In the genomic region with DNA sequence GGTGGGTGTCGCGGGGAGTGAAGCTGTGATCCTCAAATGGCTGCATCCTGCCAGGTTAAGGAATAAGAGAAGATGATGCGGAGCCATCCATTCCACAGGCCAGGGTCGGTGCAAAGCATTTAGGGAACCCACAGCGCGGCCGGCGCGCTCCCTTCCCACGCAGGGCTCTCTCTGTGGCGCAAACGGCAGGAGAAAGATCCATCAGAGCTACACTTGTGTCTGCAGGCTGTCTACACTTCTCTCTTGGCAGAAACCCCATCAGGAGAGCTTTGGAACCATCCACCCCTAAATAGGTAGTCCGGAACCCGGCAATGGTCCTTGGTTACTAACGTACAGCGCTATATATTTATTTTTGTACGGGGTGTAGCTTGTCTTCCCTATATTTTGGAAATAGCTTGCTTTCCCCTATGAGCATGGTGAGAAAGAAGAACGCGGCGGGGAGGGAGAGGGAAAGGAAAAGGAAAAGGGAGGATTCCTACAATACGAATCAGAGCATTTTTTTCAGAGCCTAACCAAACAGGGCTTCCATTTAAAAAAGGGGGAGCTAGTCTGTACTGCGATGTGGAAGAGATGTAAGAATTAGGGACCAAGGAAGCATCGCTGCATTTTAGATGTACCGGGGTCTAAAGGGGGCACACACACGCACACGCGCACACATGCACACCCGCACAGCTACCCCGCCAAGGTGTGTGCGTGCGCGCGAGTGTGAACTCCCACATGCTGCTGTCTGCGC, we compare ENCODE assay signal across 8 mouse cellular contexts. TPM values are rescaled to one million over a fixed set of nuclear protein-coding genes. Genes with fewer than 3 reads are reported as not detected.
DNase-seq lines count a peak whose midpoint lies in the region; ATAC-seq and TF ChIP-seq lines count a peak whose summit lies in the region.

No protein-coding gene starts in this region.

- peak; percentile 89 for DNase-seq in heart, adult 11 months
- DNase-seq in heart, postnatal 4 days: no peak
- DNase-seq in testis, postnatal 14 days (ENCODE audit: low spot score): no peak
- no peak for DNase-seq in c-Kit-positive CD71-positive TER-119-positive erythroid progenitor cells, embryonic 14.5 days (ENCODE audit: low spot score)
- DNase-seq in thymus, postnatal 4 days: no peak

- no peak; the same call in 1 of the 2 replicates for ATAC-seq in intestine, embryonic 16.5 days
- ATAC-seq in neural tube, embryonic 12.5 days (ENCODE audit: low FRiP score, low read depth): peak; percentile 23

- peak overlapping the region; percentile 54; the same call in 1 of the 2 replicates for H3K9ac ChIP-seq in intestine, embryonic 16.5 days (ENCODE audit: low read depth, low read length)
- H3K9ac ChIP-seq in neural tube, embryonic 12.5 days: peak overlapping the region; percentile 92

- no peaks in the 10 kb centered on the region for H3K36me3 ChIP-seq in testis, adult 2 months (ENCODE audit: control insufficient read depth, insufficient read depth, low read length)
- no peaks in the 10 kb centered on the region for H3K36me3 ChIP-seq in intestine, embryonic 16.5 days (ENCODE audit: control insufficient read depth, insufficient read depth, low read length)
- H3K36me3 ChIP-seq in neural tube, embryonic 12.5 days: no peaks in the 10 kb centered on the region

- no peak for TF ChIP-seq POLR2A in testis, adult 2 months (IDR thresholded peaks at IDR 0.05; ENCODE audit: control insufficient read depth, low read depth, low read length)

- peaks cover 16% of the 10 kb centered on the region for H3K4me1 ChIP-seq in testis, adult 2 months (ENCODE audit: control insufficient read depth, insufficient read depth, low read length)
- H3K4me1 ChIP-seq in intestine, embryonic 16.5 days (ENCODE audit: control insufficient read depth, insufficient read depth, low read length): peaks cover 10% of the 10 kb centered on the region
- peaks cover 21% of the 10 kb centered on the region for H3K4me1 ChIP-seq in neural tube, embryonic 12.5 days

- WGBS in intestine, embryonic 16.5 days: under 1% methylated on average over 34 of the region's 34 CpGs
- WGBS in neural tube, embryonic 12.5 days: under 1% methylated on average over 34 of the region's 34 CpGs

- no peak overlapping the region for H3K27ac ChIP-seq in testis, adult 2 months (ENCODE audit: control insufficient read depth, insufficient read depth, low read depth, low read length)
- no peak overlapping the region for H3K27ac ChIP-seq in intestine, embryonic 16.5 days (ENCODE audit: low read length)
- peak overlapping the region; percentile 82 for H3K27ac ChIP-seq in neural tube, embryonic 12.5 days

- no peaks in the 10 kb centered on the region for H3K9me3 ChIP-seq in intestine, embryonic 16.5 days (ENCODE audit: control insufficient read depth, low read length)
- no peaks in the 10 kb centered on the region for H3K9me3 ChIP-seq in neural tube, embryonic 12.5 days

- no peaks in the 10 kb centered on the region for H3K27me3 ChIP-seq in testis, adult 2 months (ENCODE audit: control insufficient read depth, insufficient read depth, low read length)
- peaks cover 47% of the 10 kb centered on the region for H3K27me3 ChIP-seq in intestine, embryonic 16.5 days (replicated peaks; ENCODE audit: control insufficient read depth, insufficient read depth, low read length)
- peaks cover 8% of the 10 kb centered on the region for H3K27me3 ChIP-seq in neural tube, embryonic 12.5 days (replicated peaks)

- peak overlapping the region; percentile 66 for H3K4me3 ChIP-seq in testis, adult 2 months (ENCODE audit: control insufficient read depth, low read depth, low read length)
- H3K4me3 ChIP-seq in intestine, embryonic 16.5 days (ENCODE audit: low read length): peak overlapping the region; percentile 50
- peak overlapping the region; percentile 77 for H3K4me3 ChIP-seq in neural tube, embryonic 12.5 days

- TF ChIP-seq CTCF in testis, adult 2 months (IDR thresholded peaks at IDR 0.05; ENCODE audit: control insufficient read depth, insufficient read depth, insufficient replicate concordance, low read depth, low read length): no peak

- H3K4me2 ChIP-seq in intestine, embryonic 16.5 days (ENCODE audit: low read depth, low read length): peak overlapping the region; percentile 98
- H3K4me2 ChIP-seq in neural tube, embryonic 12.5 days (replicated peaks): peak overlapping the region; percentile 93

RNA-seq across cellular contexts. Expression of a gene that starts 0.7 kb away (rescaled TPM):
- 1 to 10 TPM; 1.9 to 2.0 TPM for total RNA-seq in heart, postnatal 4 days (2021)
- polyA plus RNA-seq in testis, adult 2 months (2012; rRNA removed): 1.5 and 2.0 TPM in 2 replicates
- 0.87 and 1.0 TPM in 2 replicates for polyA plus RNA-seq in intestine, embryonic 16.5 days (2015; fragmentation: Nextera tagmentation; extraction: Ambion mirVana)
- 74.8 and 76.1 TPM in 2 replicates for polyA plus RNA-seq in neural tube, embryonic 12.5 days (2016; fragmentation: Nextera tagmentation; extraction: Ambion mirVana)

Comparison
In these comparisons a context has a peak if more than half of its experiments do, and no peak if none do; other contexts are left out.
1. RNA of a gene that starts 0.7 kb away (polyA plus RNA-seq): 74.8 to 76.1 TPM in neural tube, embryonic 12.5 days; 1.5 to 2.0 TPM in testis, adult 2 months and 0.87 to 1.0 TPM in intestine, embryonic 16.5 days; every median in the first group is over 10 times any median in the second.
2. Peak in every context shown above with its lines, with median percentiles within 50 percentile points of each other: H3K4me3 ChIP-seq.